9 mouse cellular contexts compared by ENCODE assay signal in the genomic region with DNA sequence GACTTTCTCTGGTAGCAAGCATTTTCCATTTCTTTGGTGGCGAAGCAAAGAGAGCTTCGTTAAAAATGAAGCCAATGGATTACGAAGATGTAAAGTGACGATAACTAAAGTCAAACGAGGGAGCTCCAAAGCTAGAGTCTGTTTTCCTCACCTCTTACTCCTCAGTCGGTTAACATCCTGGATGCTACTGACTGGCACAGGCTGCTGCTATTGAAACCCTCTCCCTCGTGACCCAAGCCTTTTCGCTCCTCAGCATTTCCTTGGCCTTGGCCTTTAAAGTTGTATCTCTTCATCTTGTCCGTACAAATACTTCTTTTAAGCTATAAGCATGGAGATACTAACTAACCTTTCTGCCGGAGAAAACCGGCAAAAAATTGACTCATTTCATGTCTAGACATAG. TPM values are rescaled to one million over a fixed set of nuclear protein-coding genes. Genes with fewer than 3 reads are reported as not detected.
A peak's percentile ranks its signal among the peaks of the same experiment; 100 is the strongest.
DNase-seq lines count a peak whose midpoint lies in the region; ATAC-seq and TF ChIP-seq lines count a peak whose summit lies in the region.
"Had no signal": no experiment of that assay in that cellular context is flagged by ENCODE, and none has a peak within 500 bp of the region (broad histone marks: within the 10 kb centered on the region; RNA-seq: fewer than 3 reads in every experiment).

No protein-coding gene starts in this region.

- no peak for TF ChIP-seq CTCF in lung, postnatal 0 days (IDR thresholded peaks at IDR 0.05)

- peak overlapping the region; percentile 84 for H3K4me2 ChIP-seq in heart, embryonic 11.5 days
- no peak overlapping the region; the same call in 1 of the 2 replicates for H3K4me2 ChIP-seq in lung, postnatal 0 days (replicated peaks; ENCODE audit: low read depth, low read length)
- peak overlapping the region; percentile 84; the same call in 1 of the 2 replicates for H3K4me2 ChIP-seq in limb, embryonic 11.5 days (ENCODE audit: low read depth, severe bottlenecking)
- H3K4me2 ChIP-seq in stomach, embryonic 16.5 days (ENCODE audit: low read depth, low read length) = peak overlapping the region; percentile 69

- no peak for DNase-seq in heart, postnatal 36 days
- no peak for DNase-seq in lung, postnatal 0 days (ENCODE audit: low spot score)
- DNase-seq in lung, adult 18-20 months = no peak
- DNase-seq in limb, embryonic 11.5 days (ENCODE audit: low spot score) = no peak
- DNase-seq in frontal cortex, postnatal 14 days (ENCODE audit: low spot score in 2 of 2) = no peak
- DNase-seq in T-cell, adult 2 months (ENCODE audit: low spot score) = no peak

- peak overlapping the region; percentile 96; the same call in 1 of the 2 replicates for H3K4me3 ChIP-seq in heart, embryonic 11.5 days (ENCODE audit: low read depth, low read length)
- peak overlapping the region; percentile 86; the same call in 1 of the 2 replicates for H3K4me3 ChIP-seq in lung, postnatal 0 days (ENCODE audit: low read depth, low read length)
- no peak overlapping the region for H3K4me3 ChIP-seq in limb, embryonic 11.5 days (ENCODE audit: low read depth, low read length)
- H3K4me3 ChIP-seq in stomach, embryonic 16.5 days (replicated peaks; ENCODE audit: low read length) = no peak overlapping the region

- no peak for ATAC-seq in heart, embryonic 11.5 days (replicated peaks; ENCODE audit: insufficient number of reproducible peaks, low FRiP score, low TSS enrichment)
- ATAC-seq in lung, postnatal 0 days = no peak
- no peak for ATAC-seq in limb, embryonic 11.5 days (ENCODE audit: insufficient number of reproducible peaks, low FRiP score, low TSS enrichment, low read depth)
- ATAC-seq in stomach, embryonic 16.5 days (ENCODE audit: insufficient read depth, low FRiP score) = no peak

- no peak overlapping the region for H3K27ac ChIP-seq in heart, embryonic 11.5 days (ENCODE audit: low read depth, low read length)
- H3K27ac ChIP-seq in lung, postnatal 0 days (ENCODE audit: low read length) = no peak overlapping the region
- peak overlapping the region; percentile 96; the same call in 1 of the 2 replicates for H3K27ac ChIP-seq in limb, embryonic 11.5 days (replicated peaks; ENCODE audit: low read depth, low read length)
- no peak overlapping the region for H3K27ac ChIP-seq in stomach, embryonic 16.5 days (ENCODE audit: low read length)
- H3K27ac ChIP-seq: liver, embryonic 14.5 days had no signal

- WGBS in heart, embryonic 11.5 days (ENCODE audit: insufficient replicate concordance) = 60% methylated on average over 11 of the region's 11 CpGs
- 59% methylated on average over 11 of the region's 11 CpGs for WGBS in lung, postnatal 0 days
- WGBS in limb, embryonic 11.5 days = 63% methylated on average over 11 of the region's 11 CpGs
- WGBS in stomach, embryonic 16.5 days = 61% methylated on average over 11 of the region's 11 CpGs

- H3K27me3 ChIP-seq in heart, embryonic 11.5 days (ENCODE audit: control insufficient read depth, insufficient read depth, low read length) = no peaks in the 10 kb centered on the region
- H3K27me3 ChIP-seq in lung, postnatal 0 days (replicated peaks; ENCODE audit: insufficient read depth, low read length) = no peaks in the 10 kb centered on the region
- H3K27me3 ChIP-seq in limb, embryonic 11.5 days (ENCODE audit: control insufficient read depth, insufficient read depth, low read length) = no peaks in the 10 kb centered on the region
- H3K27me3 ChIP-seq in stomach, embryonic 16.5 days (ENCODE audit: control insufficient read depth, insufficient read depth, low read length) = no peaks in the 10 kb centered on the region

- no peaks in the 10 kb centered on the region for H3K36me3 ChIP-seq in heart, embryonic 11.5 days (ENCODE audit: control insufficient read depth, insufficient read depth, low read length)
- no peaks in the 10 kb centered on the region for H3K36me3 ChIP-seq in lung, postnatal 0 days (ENCODE audit: insufficient read depth, low read length)
- no peaks in the 10 kb centered on the region for H3K36me3 ChIP-seq in limb, embryonic 11.5 days (ENCODE audit: control insufficient read depth, insufficient read depth, low read length)
- H3K36me3 ChIP-seq in stomach, embryonic 16.5 days (ENCODE audit: control insufficient read depth, insufficient read depth, low read length) = no peaks in the 10 kb centered on the region

- TF ChIP-seq EP300 in lung, postnatal 0 days (IDR thresholded peaks at IDR 0.05) = no peak

- intact Hi-C loops in heart, postnatal 36 days (cut with DNase I) = loop anchor here (2.0 to 10.0 kb wide), 4 partner anchors 102 to 918 kb away; no protein-coding TSS in a partner anchor

- no peak overlapping the region for H3K9ac ChIP-seq in heart, embryonic 11.5 days (ENCODE audit: low read depth, low read length)
- no peak overlapping the region for H3K9ac ChIP-seq in lung, postnatal 0 days (replicated peaks; ENCODE audit: low read depth)
- no peak overlapping the region for H3K9ac ChIP-seq in limb, embryonic 11.5 days (ENCODE audit: low read length)
- H3K9ac ChIP-seq in stomach, embryonic 16.5 days (ENCODE audit: low read length) = no peak overlapping the region
- H3K9ac ChIP-seq: liver, embryonic 14.5 days had no signal

- no peaks in the 10 kb centered on the region for H3K9me3 ChIP-seq in heart, embryonic 11.5 days (replicated peaks; ENCODE audit: control insufficient read depth, low read length)
- no peaks in the 10 kb centered on the region for H3K9me3 ChIP-seq in lung, postnatal 0 days (ENCODE audit: low read length)
- no peaks in the 10 kb centered on the region for H3K9me3 ChIP-seq in limb, embryonic 11.5 days (ENCODE audit: control insufficient read depth, low read length)
- no peaks in the 10 kb centered on the region for H3K9me3 ChIP-seq in stomach, embryonic 16.5 days (replicated peaks; ENCODE audit: control insufficient read depth, low read length)

- H3K4me1 ChIP-seq in heart, embryonic 11.5 days (ENCODE audit: control insufficient read depth, insufficient read depth, low read length) = peaks cover 26% of the 10 kb centered on the region
- H3K4me1 ChIP-seq in lung, postnatal 0 days (ENCODE audit: insufficient read depth, low read depth, low read length) = 0 out of 2 replicates have a peak, but pooled peaks cover 4% of the 10 kb centered on the region
- H3K4me1 ChIP-seq in limb, embryonic 11.5 days (ENCODE audit: control insufficient read depth, insufficient read depth, low read length) = peaks cover 19% of the 10 kb centered on the region
- H3K4me1 ChIP-seq in stomach, embryonic 16.5 days (ENCODE audit: control insufficient read depth, insufficient read depth, low read length) = peaks cover 12% of the 10 kb centered on the region

RNA-seq across cellular contexts. Expression of gene Prickle1, which starts 1.3 kb away (rescaled TPM):
- 29.5 and 37.3 TPM in 2 replicates for polyA plus RNA-seq in heart, embryonic 11.5 days (2014; fragmentation: Nextera tagmentation; extraction: Ambion mirVana)
- 10 to 100 TPM; 17.2 to 18.7 TPM for total RNA-seq in heart, postnatal 36 days (2021)
- 26.1 and 26.8 TPM in 2 replicates for polyA plus RNA-seq in lung, postnatal 0 days (2015; fragmentation: Nextera tagmentation; extraction: Ambion mirVana)
- polyA plus RNA-seq in limb, embryonic 11.5 days (2014; fragmentation: Nextera tagmentation; extraction: Ambion mirVana) = 30.0 and 32.6 TPM in 2 replicates
- polyA plus RNA-seq in stomach, embryonic 16.5 days (2015; fragmentation: Nextera tagmentation; extraction: Ambion mirVana) = 20.2 and 21.7 TPM in 2 replicates

Comparison
In these comparisons a context has a peak if more than half of its experiments do, and no peak if none do; other contexts are left out.
1. H3K4me3 ChIP-seq: peak in heart, embryonic 11.5 days (single experiment) and lung, postnatal 0 days (single experiment); none in limb, embryonic 11.5 days (single experiment) and stomach, embryonic 16.5 days (single experiment).